Mouse (Mus musculus): ENCODE results near the gene Tmem86a. TPM values are rescaled to one million over a fixed set of nuclear protein-coding genes. Genes with fewer than 3 reads are reported as not detected.

Gene Tmem86a
- 5.8 and 7.9 TPM in 2 replicates for polyA plus RNA-seq (2012)

GRCm38 (mm10) chr7:47050366-47050765 lies at the start of gene Tmem86a:
Tmem86a (plus strand) TSS chr7:47050601.

GRCm38 (mm10) chr7:47008168-47008993 lies 42.0 kb upstream of the Tmem86a start, which contains the start of gene Spty2d1:
Spty2d1 (minus strand) TSS chr7:47008411.

Other genes with a start within 250 kb of the Tmem86a start
- gene Ldha, start 209.1 kb upstream of the Tmem86a start, polyA plus RNA-seq (2012): 463 and 545 TPM in 2 replicates
- gene Ldhc, start 189.4 kb upstream of the Tmem86a start, polyA plus RNA-seq (2012): 0.10 TPM in 1 of 2 replicates, not detected in the other
- gene Tsg101, start 130.6 kb upstream of the Tmem86a start, polyA plus RNA-seq (2012): 55.0 and 55.2 TPM in 2 replicates
- 0.19 and 0.26 TPM in 2 replicates for gene Uevld, start 92.1 kb upstream of the Tmem86a start, polyA plus RNA-seq (2012)
- not detected in 2 replicates for gene Gm9999, start 67.0 kb upstream of the Tmem86a start, polyA plus RNA-seq (2012)
- gene Spty2d1, start 42.2 kb upstream of the Tmem86a start, polyA plus RNA-seq (2012): 14.9 and 18.2 TPM in 2 replicates
- 0.03 TPM in 1 of 2 replicates, not detected in the other for gene Ptpn5, start 83.1 kb downstream of the Tmem86a start, polyA plus RNA-seq (2012)
- not detected in 2 replicates for gene Mrgpra6, start 154.3 kb downstream of the Tmem86a start, polyA plus RNA-seq (2012)
- gene Mrgpra9, start 202.2 kb downstream of the Tmem86a start, polyA plus RNA-seq (2012): not detected in 2 replicates

Data from megakaryocyte-erythroid progenitor cell, adult 5 weeks (primary cell).